Mouse (Mus musculus): ENCODE data around the gene Mxra7.
"Not testable (repeated sequence)": the region's sequence is repeated elsewhere in the genome, so short reads cannot be mapped to it uniquely, and the experiment has no call there.

Mxra7 gene

DNA sequence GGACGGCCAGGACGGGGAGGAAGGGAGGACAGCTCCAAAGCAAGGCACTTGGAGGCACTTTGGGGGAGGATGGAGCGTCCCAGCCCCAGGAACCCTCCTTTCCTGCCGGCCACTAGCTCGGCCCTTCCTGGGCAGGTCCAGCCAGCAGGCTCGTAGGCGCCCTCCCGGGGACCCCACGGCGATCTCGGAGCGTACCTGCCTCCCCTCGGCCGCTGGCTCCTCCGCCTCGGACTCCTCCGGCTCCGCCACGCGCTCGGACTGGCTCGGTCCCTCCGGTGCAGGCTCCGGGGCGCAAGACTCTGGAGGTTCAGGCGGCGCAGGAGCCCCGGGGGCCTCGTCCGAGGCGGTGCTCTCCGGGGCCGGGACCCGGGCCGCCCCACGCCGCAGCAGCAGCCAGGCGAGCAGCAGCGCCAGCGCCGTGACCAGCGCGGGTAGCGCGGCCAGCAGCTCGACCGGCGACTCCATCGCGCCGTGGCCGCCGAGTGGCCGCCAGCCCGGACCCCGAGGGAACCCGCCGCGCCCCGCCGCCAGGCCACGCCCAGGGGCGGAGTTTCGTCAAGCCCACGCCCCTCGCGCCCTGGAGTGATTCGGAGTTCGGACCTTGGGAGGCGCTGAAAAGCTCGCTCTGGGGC is at the start of gene Mxra7:
TSS of gene Mxra7 (minus strand) at position 513 of the 632 bp plus-strand sequence.
- peak; percentile 85 for DNase-seq (ENCODE audit: low spot score)

DNA sequence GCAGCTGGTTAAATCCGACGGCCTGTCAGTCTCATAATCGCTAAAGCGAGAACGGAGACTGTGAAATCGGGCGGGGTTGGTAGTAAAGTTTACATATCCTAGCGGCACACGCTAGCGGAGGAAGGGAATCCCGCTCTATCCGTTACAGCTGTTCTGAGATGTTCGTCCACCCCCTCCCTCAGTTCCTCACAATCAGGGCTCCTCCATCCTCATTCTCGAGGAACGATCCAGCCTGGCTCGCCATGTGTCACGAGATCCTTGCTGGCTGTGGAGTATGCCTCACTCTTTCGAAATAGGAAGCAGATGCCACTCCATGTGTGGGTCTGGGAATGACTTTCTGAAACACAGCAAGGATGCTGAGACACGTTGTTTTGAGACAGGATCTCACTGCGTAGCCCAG is 46.1 kb upstream of the Mxra7 start:
- DNase-seq (ENCODE audit: low spot score): no peak

DNA sequence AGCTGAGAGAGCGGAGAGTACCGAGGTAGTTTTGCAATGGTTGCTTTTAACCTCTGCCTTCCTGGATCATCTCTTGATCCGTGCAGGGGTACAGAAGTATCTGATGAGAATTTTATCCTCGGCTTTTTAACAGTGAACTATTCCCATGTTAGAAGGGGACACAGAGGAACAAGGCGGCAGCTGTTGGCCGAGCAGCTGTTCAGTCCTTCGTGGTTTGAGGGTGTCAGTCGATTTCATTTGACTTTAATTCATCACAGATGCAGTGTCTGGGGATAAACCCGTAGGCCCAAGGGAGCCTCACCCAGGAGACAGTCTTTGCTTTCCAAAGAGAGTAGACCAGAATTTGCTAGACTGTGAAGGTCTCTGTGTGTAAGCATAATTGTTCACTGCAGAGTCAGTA is 43.7 kb upstream of the Mxra7 start:
- DNase-seq (ENCODE audit: low spot score): no peak

DNA sequence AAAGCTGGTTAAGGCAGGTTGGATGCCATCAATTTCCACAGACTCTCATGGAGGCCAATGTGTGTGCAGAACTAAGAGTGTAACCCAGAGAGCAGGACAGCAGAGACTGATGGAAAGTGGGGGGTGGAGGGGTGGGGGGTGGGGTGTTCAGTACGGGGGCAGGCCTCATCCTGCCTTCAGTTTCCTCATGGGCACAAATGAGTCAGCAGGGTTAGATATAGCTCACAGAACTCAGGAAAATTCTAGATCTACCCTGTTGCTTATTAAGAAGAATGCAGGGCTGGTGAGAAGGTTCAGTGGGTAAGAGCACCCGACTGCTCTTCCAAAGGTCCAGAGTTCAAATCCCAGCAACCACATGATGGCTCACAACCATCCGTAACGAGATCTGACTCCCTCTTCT is 41.8 kb upstream of the Mxra7 start:
- no peak for DNase-seq (ENCODE audit: low spot score)

DNA sequence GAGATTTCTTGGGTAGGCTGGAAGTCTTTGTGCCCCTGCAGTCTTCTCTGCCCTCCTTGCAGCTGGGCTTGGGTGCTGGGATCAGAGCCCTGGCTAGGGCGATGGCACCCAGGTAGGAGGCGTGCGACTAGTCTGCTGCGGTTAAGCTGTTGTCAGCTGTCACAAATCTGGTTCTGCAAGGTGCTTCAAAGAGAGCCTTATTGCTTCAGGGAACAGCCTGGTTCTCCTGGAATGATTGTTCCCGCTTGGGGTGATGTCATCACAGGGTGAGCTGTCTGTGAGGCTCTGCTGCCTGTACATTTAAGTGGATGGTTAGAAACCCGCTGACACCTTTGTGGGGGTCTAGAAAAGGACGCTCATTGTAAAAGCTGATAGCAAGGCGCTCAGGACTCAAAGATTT is 41.4 kb upstream of the Mxra7 start:
- no peak for DNase-seq (ENCODE audit: low spot score)

DNA sequence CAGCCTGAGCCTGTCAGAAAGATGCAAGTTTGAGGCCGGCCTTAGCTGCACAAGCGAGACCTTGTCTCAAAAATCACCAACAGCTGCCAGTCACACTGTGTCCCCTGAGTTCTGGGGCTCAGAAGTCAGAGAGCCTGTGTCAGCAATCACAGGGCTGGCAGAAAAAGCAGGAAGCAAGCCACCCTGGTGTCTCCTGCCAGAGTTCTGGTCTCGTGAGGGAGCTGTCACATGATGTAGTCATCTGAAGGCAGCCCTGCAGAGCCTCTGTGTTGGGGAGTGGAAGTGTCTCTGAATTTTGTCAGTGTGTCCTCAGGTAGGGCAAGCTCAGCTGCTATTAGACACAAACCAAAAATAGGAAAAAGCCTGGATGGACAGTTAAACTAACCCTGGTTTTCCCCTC is 40.3 kb upstream of the Mxra7 start:
- DNase-seq (ENCODE audit: low spot score): no peak

DNA sequence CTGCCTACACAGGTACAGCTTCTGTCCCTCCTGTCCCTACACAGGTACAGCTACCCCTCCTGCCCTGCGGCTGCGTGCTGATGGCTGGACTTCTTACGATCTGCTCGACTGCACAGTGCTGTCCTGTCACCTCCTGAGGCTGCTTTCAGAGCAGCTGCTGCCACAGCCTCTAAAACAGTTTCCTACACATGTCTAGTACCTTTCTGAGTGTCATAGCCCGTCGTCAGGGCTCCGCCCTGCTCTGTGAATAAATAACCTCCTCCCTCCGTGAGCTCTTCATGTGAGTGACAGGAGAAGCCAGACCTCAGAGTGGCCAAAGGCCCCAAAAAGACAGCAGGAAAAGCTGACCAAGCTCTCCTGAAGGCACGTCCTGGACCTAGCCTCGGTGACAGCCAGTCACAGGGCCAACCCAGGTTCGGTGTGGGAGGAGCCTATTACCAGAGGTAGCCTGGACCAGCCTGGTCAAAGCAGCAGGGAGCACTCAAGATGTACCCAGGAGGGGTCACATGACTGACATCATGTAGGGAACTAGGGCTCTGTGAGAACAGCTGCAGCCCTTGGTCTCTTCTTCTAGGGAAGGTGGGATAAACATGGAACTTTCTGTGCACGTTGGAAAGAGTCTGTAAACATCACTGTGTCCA is 38.2 kb upstream of the Mxra7 start:
- no peak for DNase-seq (ENCODE audit: low spot score)

DNA sequence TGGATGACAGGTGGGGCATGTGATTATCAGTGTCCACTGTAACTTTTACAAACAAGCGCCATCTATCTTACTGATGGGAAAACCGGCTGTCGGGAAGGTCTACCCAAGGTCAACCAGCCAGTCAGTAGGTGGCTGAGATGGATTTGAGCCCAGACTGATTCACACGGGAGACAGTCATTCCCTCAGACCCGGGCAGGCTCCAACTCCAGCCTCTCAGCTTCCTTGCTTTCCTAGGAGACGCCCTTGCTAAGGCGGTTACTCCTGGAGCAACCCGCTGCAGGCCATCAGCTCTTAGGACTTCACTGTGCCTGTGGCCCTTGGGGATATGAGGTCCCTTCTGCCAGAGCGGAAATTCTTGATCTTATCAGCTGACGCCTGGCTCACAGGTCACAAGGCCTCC is 36.6 kb upstream of the Mxra7 start:
- DNase-seq (ENCODE audit: low spot score): no peak

DNA sequence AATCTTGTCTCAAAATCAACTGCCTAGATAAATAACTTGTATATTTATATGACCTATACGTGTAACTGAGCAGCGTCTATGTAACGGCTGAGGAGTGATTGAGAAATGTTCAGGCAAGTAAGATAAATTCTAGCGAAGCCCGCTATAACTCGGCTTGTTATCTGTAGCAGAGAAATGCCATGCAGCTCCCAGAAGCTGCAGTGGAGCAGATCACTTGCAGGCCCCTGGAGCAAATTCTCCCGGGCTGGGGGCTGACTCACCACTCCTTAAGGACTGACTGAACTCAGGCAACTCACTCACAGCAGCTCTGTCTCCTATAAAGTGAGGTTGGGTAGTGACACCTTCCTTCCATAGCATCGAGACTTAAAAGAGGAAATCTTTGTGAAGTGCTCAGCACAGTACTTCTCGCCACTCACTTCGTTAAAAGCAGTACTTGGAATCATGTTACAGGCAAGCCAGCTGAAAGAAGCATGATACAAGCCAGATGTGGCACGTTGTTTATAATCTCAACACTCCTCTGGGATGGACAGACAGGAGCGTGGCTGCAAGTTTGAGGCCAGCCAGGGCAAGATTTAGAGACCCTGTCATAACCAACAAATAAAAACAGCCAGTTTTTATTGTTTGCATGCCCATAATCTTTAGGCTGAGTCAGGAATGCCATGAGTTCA is 29.5 kb upstream of the Mxra7 start:
- DNase-seq (ENCODE audit: low spot score): peak; percentile 53

DNA sequence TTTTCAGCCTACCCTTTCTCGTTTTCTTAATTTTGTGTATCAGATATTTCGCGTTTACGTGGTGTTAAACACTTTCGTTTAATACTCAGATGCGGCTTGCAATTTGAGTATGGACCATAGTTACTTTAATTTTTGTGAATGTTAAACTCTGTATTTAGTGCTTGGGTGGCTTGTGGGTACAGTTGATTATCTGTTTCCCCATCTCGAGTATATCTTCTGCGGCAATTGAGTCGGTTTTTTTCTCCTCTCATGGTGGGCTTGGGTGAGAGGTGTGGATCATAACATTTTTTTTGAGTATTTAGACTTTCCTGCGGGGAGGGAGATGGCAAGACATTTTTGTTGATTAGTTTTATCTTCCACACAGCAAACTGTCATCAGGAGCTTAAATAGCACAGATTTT is 26.4 kb upstream of the Mxra7 start:
- no peak for DNase-seq (ENCODE audit: low spot score)

DNA sequence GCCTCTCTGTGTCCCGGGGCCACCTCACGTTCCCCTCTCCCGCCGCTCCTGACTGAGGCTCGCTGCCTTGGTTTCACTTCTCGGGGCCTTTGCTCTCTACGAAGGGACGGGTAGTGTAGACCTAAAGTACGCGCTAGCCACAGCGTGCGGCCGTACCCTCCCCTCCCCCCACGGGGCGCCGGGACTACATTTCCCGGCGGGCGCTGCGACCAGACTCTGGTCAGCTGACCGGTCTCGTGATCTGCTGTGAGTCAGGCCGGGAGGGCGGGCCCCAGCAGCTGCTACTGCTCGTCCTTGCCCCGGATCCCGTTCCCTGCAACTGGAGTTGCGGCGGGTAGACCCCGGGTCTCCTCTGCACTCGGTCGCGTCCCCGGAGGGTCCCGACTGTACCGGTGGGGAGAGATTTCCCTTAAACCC is 25.7 kb upstream of the Mxra7 start:
- peak; percentile 96 for DNase-seq (ENCODE audit: low spot score)

DNA sequence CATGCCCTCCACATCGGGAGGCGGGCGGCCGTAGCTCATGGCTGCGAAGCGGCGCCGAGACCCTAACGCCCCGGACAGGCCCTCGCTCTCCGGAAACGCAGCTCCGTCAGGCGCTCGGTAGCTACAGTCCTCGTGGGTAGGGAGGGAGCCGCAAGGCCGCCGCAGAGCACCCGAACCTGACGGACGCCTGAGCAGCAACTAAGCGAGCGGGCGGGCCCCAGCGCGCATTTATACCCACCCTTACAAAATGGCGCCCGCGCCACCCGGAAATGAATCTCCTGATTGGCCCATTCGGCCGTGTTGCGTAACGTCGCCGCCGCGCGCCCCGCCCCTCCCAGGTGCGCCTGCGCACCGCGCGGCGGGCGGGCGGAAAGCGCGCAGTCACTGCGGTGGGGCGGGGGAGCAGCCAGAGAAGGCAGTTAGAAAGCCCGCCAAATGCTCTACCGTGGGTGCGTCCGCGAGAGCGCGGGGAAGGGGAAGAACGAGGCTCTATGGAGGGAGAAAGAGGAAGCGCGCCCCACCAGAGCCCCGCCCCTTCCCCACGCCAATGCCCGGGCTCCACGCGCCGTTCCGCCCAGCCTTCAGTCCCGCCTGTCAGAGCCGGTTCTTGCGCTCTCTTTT is 25.2 kb upstream of the Mxra7 start, which contains the start of gene Srsf2:
TSS of gene Srsf2 (minus strand) at position 204 of the 621 bp plus-strand sequence.
- peak; percentile 94 for DNase-seq (ENCODE audit: low spot score)

DNA sequence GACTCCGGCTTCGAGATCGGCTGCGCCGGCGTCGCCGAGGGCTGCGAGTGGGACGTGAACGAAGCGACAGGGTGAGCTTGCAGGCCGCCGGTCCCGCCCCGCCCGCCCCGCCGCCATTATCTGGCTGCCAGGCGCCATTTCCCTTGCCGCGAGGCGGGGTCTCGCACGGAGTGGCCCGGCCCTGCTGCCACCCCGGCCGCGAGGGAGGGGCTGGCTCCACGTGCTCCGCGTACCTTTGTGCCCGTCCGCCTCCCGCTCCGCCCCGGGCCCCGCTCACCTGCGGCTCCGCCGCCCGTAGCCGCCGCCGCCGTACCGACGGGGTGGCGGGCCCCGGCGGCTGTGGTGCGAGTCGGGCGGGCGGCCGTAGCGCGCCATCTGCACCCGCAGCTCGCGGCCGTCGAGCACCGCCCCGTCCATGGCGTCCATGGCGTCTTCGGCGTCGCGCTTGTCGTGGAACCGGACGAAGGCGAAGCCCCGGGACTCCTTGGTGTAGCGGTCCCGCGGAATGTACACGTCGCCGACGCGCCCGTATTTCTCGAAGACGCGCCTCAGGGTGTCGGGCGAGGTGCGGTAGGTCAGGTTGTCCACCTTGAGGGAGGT is 24.5 kb upstream of the Mxra7 start, which contains the start of gene Mfsd11:
TSS of gene Mfsd11 (plus strand) at position 150 of the 600 bp plus-strand sequence.
- DNase-seq (ENCODE audit: low spot score): peak; percentile 77

DNA sequence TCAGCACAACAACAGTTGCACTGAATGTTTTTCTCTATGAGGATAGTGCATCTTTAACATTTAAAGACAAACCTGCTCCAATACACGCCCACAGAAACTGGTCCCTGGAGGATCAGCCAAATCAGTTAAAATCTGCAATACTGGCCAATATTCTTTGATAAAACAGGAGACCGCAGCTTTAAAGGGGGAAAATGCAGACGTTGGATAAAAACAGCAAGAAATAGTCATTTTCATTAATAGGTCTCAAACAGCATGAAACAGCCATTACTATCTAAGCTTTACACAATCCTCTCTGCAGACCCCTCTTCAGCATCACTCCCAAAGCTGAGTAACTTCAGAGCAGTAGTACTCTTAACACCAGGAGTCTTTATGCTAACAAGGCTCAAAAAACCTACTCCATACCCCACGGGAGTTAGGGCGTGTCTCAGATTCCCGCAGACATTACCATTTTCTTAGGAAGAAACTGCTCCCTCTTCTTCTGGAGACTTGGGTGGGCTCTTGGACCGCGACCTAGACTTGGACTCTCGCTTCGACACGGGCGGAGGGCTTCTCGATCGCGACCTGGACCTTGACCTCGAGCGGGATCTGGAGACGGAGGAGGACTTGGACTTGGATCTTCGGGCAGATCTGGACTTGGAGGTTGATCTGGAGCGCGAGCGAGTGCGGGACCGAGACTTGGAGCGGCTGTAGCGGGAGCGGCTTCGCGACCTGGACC is 23.9 kb upstream of the Mxra7 start:
- peak; percentile 44 for DNase-seq (ENCODE audit: low spot score)

DNA sequence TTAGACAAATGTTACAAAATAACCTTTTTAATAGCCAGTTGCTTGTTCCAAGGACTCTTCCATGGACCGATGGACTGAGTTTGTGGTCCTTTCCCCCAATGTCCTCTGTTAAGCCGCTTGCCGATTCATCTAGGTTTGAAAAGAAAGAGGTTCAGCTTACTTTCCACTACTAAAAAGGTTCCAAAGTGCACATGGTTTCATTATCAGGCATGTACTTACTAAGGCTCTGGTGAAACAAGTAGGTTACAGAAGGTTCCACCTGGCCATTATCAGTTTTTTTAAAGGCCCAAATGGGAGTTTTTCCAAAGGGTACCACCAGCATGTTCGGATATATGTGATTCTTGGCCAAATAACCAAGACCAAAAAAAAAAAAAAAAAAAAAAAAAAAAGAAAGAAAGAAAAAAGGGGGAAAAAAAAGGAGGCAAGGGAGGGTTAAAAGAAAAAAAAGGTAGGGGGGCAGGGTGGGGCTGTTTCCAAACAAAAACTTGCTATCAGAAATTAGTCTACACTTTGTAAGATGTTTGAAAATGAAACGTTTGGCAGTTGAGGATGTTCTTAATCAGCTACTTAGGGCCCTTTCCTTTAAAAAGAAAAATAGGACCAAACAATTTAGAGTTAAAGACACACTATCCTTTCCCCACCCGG is 23.1 kb upstream of the Mxra7 start:
- DNase-seq (ENCODE audit: low spot score): no peak

DNA sequence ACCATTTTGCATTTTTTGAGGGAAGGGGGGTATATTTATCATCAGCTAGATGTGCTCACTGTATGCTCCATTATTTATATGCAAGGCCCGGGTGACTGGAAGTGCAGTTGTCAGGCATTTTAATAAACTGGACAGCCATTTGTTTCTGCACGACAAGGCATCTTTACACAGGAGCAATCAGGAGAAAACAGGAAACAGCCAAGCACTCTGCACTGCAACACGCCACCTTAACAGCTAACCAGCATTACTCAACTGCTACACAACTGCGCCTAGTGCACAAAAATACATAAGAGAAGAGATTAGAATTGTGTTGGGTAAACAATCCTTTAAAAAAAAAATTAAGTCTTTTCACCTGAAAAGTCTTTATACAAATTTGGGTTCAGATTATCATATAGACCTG is 22.2 kb upstream of the Mxra7 start:
- no peak for DNase-seq (ENCODE audit: low spot score)

DNA sequence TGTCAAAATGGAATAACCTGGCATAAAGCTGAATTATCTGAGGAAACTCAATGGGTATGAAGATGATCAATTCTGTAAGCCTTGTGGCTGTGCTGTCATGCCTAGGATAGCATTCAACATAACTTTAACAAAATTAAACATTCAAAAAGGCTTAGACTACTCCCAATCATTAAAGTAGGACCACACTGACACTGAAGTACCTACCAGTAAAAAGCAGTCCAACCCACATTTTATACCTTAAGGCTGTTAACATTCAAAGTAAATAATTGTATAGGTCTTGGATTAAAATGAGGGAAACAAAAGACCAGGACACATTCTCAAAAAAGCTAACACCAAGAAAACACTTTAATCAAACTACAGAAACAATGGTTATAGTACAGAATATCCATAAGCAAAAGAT is 21.7 kb upstream of the Mxra7 start:
- DNase-seq (ENCODE audit: low spot score): no peak

DNA sequence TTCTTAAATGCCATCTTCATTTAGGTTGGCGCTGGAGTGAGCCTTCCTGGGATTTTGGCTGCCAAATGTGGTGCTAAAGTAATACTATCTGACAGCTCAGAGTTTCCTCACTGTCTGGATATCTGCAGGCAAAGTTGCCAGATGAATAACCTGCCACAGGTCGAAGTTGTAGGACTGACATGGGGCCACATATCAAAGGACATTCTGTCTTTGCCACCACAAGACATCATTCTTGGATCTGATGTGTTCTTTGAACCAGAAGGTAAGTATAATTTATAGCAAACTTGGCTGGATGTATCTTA is 21.0 kb upstream of the Mxra7 start:
- not testable (repeated sequence) for DNase-seq (ENCODE audit: low spot score)

DNA sequence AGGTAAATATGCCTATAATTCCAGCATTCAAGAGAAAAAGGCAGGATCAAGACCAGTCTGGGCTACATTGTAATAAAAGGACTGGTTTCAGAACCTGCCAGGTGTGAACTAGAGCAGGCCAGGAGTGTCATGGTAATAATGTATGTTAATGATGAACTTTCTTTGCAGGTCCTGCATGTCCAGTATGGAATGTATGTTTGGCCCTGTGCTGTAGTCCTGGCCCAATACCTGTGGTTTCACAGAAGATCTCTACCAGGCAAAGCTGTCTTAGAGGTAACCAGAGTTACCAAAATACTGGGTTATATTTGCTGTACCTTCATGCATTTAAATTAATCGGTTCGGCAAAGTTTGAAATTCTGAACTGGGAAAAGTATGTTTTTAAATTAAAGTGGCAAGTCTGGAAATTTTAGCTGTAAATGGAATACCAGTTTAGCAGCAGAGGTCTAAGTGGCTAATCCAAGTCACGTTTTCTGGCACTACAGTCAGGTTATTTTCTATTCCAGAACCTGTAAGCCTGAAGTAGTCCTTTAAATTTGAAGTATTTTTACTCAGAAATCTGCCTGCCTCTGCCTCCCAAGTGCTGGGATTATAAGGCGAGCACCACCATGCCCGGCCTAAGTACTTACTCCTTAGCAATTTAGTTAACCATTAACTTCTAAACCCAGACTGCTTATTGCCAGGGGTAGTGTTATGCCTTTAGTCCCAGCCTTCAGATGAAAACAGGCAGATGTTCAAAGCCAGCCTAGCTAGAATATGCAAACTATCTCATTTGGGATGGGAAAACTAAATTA is 20.4 kb upstream of the Mxra7 start:
- DNase-seq (ENCODE audit: low spot score): no peak

DNA sequence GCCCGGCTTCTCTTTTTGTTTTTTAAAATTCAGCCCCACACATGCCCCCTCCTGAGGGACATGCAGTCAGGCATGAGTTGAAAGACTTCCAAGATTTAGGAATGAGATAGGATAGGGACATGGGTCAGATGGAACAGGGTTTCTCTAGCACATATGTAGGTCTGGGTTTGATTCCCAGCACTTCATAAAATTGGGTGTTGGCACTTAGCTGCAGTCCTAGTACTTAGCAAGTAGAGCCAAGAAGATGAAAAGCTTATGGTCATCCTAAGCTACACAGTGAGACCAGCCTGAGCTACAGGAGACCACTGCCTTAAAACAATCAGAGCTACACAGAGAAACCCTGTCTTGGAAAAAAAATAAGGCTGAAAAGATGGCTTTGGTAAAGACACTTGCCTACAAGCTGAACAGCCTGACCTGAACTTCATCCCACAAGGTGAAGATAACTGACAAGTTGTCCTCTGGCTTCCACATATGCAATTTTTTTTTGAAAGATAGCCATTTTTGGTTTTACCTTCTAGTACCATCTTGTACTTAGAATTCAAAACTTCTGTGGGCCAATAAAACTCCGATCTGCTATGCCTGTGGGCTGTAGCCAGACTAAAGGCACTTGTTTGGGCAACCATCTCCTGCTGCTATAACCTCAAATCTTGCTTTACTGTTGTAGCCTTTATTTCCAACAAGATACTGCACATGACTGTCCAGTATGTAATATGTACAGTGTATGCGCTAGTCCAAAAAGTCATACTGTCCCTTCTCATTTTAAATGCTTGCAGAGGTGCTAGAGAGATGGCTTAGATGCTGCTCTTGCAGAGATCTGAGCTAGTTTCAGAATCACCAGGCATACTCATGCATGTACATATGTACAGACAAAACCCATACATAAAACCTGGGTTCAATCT is 19.6 kb upstream of the Mxra7 start:
- no peak for DNase-seq (ENCODE audit: low spot score)

All from embryo, embryonic 10 days (tissue).